Mouse (Mus musculus) layer of hippocampus, adult 2 months (tissue): Measurements from ENCODE around the gene Dmrta2. TPM values are rescaled to one million over a fixed set of nuclear protein-coding genes. Genes with fewer than 3 reads are reported as not detected.

Source experiments
- DNase-seq, 2 experiments: peaks; one replicate each; pipeline ENCODE4 v3.0.0; 2022; ENCODE audit warnings: low spot score in 2 of 2
- H3K27ac ChIP-seq: fragments of 200-600 bp; 2 replicates; pipeline ENCODE4 v1.8.1; 2022
- H3K4me3 ChIP-seq: fragments of 200-600 bp; 2 replicates; pipeline ENCODE4 v1.8.1; 2022; ENCODE audit warnings: mild to moderate bottlenecking
- CTCF ChIP-seq: fragments of 200-600 bp; conservative IDR thresholded peaks from 2 replicates; pipeline ENCODE4 v1.8.1; 2022; ENCODE audit warnings: antibody characterized with exemption, mild to moderate bottlenecking, moderate library complexity
- long read RNA-seq, 2 experiments: library from polyadenylated mRNA; stranded (forward); transcript quantifications; one replicate each; pipeline ENCODE4 v2.0.0; 2021; ENCODE audit warnings: borderline mapping rate in 2 of 2
- total RNA-seq, 2 experiments: library from RNA; stranded (reverse); gene quantifications; 2 replicates each; pipeline ENCODE4 v1.2.3; 2021

The Dmrta2 gene
- 1 to 10 TPM; 3.5 to 4.4 TPM for total RNA-seq
- long read RNA-seq, experiment 1, partial matches to known transcripts = 0 of 1 reads
- long read RNA-seq, experiment 1, other reads (novel, unspliced or antisense) = 1 of 1 reads
- long read RNA-seq, experiment 2, partial matches to known transcripts = 0 of 1 reads
- long read RNA-seq, experiment 2, other reads (novel, unspliced or antisense) = 1 of 1 reads

GRCm38 (mm10) chr4:109977148-109978067, at the start of gene Dmrta2:
Gene Dmrta2 (plus strand): TSS chr4:109978053.
- DNase-seq = peak; percentile 30 to 47
- TF ChIP-seq CTCF = no peak
- Histone ChIP-seq H3K4me3 (peak within 1 kb of the TSS; percentile 52), H3K27ac (peak within 1 kb of the TSS; percentile 73)

DNA sequence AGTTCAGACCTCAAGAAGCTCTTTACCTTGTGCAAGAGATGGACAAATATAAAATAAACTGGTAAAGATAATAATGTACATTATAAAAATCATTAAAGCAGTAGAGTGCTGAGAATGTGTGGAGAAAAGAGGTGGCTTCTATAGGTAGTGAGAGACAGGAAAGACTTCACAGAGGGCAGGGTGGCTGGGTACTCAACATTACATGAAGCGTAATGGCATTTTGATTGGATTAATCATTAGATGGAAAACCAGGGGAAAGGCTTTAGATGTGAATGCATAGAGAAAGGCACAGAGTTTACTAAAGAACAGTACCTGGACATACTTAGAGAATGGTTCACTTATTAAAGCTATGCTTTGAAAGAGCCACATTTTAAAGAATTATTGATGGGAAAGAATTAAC, 48.8 kb upstream of the Dmrta2 start:
- no peak for TF ChIP-seq CTCF
- Histone ChIP-seq H3K27ac (no peak overlapping the region), H3K4me3 (no peak overlapping the region)
- no peak for DNase-seq

- Histone ChIP-seq H3K4me3 (no peak overlapping the region), H3K27ac (no peak overlapping the region)
- no peak for DNase-seq
- TF ChIP-seq CTCF = peak; percentile 62
Measured at GRCm38 (mm10) chr4:109930445-109930844, 47.4 kb upstream of the Dmrta2 start.

- DNase-seq = no peak
- no peak for TF ChIP-seq CTCF
- Histone ChIP-seq H3K27ac (no peak overlapping the region), H3K4me3 (no peak overlapping the region)
Measured at GRCm38 (mm10) chr4:109930935-109931334, 46.9 kb upstream of the Dmrta2 start.

DNA sequence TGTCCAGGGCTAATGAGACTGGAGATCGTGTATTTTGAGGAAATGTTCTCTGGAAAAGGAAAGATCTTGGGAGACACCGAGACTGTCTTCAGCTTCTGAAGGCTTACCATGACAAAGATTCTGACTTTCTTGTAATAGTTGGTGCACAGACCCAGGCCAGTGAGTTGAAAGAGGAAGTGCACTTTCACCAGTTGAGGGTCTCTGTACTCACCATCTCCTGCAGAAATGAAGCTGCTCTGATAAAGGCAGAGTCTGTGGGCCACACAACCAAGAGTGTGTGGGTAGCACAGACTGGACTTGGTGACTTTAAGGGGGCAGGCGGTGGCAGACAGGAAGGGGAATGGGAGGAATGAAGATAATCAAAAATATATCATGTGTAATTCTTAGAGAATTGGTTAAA, 41.3 kb upstream of the Dmrta2 start:
- TF ChIP-seq CTCF = no peak
- no peak overlapping the region for H3K27ac ChIP-seq
- DNase-seq = no peak
- no peak overlapping the region for H3K4me3 ChIP-seq

- H3K4me3 ChIP-seq = no peak overlapping the region
- TF ChIP-seq CTCF = no peak
- DNase-seq = no peak
- no peak overlapping the region for H3K27ac ChIP-seq
Measured at GRCm38 (mm10) chr4:109939291-109939690, 38.6 kb upstream of the Dmrta2 start.

DNA sequence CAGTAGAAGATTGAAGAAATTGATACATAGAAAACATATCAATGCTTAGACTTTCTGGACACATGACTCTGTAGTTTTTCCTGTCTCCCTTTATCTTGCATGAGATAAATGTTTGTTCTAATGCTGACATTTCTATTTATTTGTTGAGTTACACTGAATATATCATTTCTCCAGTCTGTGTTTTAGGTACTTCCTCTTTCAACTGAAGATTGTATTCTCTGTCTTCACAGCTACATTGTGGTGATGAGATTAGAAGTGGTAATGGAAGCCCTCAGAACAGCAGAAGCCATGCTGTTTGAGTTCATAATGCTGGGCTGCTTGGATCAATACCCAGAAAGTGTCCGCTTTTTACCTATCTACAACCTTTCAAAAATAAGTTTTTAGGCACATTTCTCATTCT, 32.3 kb upstream of the Dmrta2 start:
- no peak overlapping the region for H3K27ac ChIP-seq
- TF ChIP-seq CTCF = no peak

DNA sequence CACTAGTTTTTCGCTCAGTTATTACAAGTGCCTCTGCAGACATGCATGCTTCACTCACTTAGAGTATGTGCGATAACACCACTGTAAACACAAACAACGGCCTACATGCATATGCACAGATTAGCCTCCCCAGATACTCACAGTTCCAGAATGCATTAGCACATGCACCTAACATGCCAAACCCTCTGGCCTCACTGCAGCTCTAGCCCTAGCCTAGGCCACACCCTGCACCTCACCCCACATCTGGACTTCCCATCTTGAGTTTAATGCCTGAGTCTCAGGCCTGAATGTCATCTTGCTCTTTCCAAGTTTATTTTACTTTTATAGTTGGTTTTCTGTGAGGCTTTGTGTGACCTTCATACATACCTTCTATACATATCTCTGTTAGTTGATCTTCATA, 28.5 kb upstream of the Dmrta2 start:
- no peak for DNase-seq
- Histone ChIP-seq H3K4me3 (no peak overlapping the region), H3K27ac (no peak overlapping the region)
- no peak for TF ChIP-seq CTCF

More for the DNA sequence above, 32.3 kb upstream of the Dmrta2 start:
- no peak overlapping the region for H3K4me3 ChIP-seq
- DNase-seq = no peak

GRCm38 (mm10) chr4:109953509-109953908, 24.3 kb upstream of the Dmrta2 start:
- Histone ChIP-seq H3K27ac (no peak overlapping the region), H3K4me3 (no peak overlapping the region)
- TF ChIP-seq CTCF = no peak
- DNase-seq = no peak

DNA sequence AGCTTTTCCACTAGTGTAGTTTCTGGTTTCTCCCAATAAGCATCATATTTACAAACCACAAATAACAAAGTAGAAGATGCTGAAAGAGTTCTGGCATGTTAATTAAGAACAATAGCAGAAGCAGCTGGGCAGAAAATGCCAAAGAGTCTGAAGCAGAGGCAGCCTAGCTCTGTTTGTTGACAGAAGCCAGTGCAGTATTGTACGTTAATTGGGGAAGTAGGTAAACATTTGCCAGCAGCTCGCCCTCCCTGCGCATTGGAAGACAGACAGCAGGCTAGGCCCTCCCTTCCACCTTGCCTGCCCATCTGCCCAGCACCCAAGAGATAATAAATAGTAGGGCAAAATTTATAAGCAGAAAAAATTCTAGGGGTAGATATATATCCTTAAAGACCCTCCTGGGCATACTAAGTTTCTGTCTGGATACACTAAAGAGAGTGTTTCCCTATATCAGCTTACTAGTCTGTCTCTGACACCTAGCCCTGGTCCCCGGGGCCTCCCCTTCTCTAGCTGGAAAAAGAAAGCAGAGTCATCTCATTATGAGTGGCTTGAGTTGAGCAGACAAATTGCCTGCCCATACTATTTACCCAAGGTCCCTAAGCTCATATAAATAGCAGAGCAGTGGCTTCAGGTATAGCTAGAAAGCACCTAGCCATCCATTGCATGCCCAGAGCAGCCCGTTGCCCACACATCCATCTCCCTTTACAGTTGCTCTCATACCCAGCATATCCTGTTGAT, 17.5 kb upstream of the Dmrta2 start:
- no peak overlapping the region for H3K27ac ChIP-seq
- no peak for TF ChIP-seq CTCF
- no peak for DNase-seq
- H3K4me3 ChIP-seq = no peak overlapping the region

DNA sequence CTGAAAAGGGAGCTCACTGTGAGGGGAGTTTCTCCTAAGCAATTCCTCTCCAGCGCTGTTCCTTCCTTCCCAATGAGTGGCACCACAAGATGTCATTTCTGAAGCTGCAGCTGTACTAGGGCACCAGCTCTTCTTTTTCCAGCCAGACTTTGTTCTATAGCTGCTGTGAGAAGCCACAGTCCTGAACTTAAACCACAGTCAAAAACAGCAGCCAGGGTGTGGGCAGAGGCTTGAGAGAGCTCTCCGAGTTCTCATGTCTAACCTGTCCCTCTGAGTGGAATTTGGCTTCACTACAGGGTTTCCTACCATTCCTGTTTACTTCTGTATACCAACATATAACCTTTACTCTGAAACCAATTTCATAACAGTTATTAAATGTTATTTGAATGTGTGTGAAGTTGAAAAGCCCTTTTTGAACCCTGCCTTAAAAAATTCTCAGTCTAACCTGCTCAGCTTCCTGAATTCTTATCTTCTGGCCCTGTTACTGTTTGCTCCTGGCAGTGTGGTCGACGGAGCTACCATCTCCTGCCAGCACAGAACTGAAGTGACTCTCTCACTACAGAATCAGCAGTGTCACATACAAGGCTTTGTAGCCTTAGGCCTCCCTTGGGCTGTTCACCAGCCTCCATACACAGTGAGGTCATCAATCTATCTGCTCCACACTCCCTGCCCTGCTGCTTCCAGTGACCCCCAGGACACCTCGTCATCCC, 14.1 kb upstream of the Dmrta2 start:
- Histone ChIP-seq H3K4me3 (no peak overlapping the region), H3K27ac (no peak overlapping the region)
- no peak for TF ChIP-seq CTCF
- no peak for DNase-seq

- TF ChIP-seq CTCF = no peak
- Histone ChIP-seq H3K4me3 (no peak overlapping the region), H3K27ac (no peak overlapping the region)
- no peak for DNase-seq
Measured at GRCm38 (mm10) chr4:109969561-109969960, 8.3 kb upstream of the Dmrta2 start.
